Mouse (Mus musculus): ENCODE results near the gene Man2b1.

DNA sequence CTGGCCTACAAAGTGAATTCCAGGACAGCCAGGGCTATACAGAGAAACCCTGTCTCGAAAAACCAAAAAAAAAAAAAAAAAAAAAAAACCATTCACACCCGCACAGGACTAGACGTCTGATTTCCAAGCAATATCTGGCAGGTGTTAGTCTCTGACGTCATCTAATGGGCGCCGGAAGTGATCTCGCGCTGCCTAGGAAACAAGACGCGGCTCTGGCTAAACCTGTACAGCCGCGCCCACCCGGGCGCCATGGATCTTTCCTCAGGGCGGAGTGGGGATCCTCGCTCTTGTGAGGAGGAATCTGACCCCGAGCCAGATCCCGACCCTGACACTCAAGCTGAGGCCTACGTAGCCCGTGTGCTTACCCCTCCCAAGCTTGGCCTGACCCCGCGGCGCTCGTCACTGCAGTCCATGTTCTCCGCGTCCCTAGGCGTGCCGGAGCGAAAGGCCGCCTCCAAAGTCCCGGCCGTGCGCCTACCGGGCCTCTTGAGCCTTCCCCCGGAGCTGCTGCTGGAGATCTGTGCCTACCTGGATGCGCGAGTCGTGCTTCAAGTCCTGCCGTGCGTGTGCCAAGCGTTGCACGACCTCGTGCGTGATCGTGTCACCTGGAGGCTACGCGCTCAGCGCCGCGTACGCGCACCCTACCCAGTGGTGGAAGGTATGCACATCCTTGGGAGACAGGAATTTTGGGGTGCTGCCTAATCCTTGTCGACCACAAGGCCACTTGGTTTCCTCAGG is 23.0 kb upstream of the Man2b1 start, which contains the start of gene Fbxw9:
- TF ChIP-seq TCF12 (IDR thresholded peaks at IDR 0.05; ENCODE audit: low read depth, low read length) (0 out of 2 replicates have a peak, but pooled peaks have one; percentile 17), CTCF (conservative IDR thresholded peaks at IDR 0.05 in 1 of 2, IDR thresholded peaks at IDR 0.05 in 1 of 2; ENCODE audit: low read depth in 2 of 2, low read length in 2 of 2) (no peak), BHLHE40 (IDR thresholded peaks at IDR 0.05; ENCODE audit: low read depth, low read length) (peak; percentile 24; the same call in 1 of the 2 replicates), MAX (IDR thresholded peaks at IDR 0.05; ENCODE audit: low read length) (no peak), POLR2A (IDR thresholded peaks at IDR 0.05; ENCODE audit: low read depth, low read length) (peak; percentile 53; the same call in 1 of the 2 replicates)
